Mouse (Mus musculus) spleen, postnatal 4 days (tissue): Measurements from ENCODE around the gene Tspan1.
A peak's percentile ranks its signal among the peaks of the same experiment; 100 is the strongest.

Experiments used
- DNase-seq, 2 experiments: peaks; one replicate each; pipeline ENCODE4 v3.0.0; 2022; ENCODE audit warnings: low spot score in 2 of 2

Tspan1 gene

GRCm38 (mm10) chr4:116165708-116166407 is 1.5 kb downstream of the Tspan1 start:
- no peak for DNase-seq

- no peak for DNase-seq
These were observed 2.4 kb downstream of the Tspan1 start for GRCm38 (mm10) chr4:116164759-116165554.

GRCm38 (mm10) chr4:116162142-116162541 is 5.3 kb downstream of the Tspan1 start:
- no peak for DNase-seq

GRCm38 (mm10) chr4:116160769-116161168 is 6.6 kb downstream of the Tspan1 start:
- DNase-seq = no peak

- no peak for DNase-seq
These were observed 7.5 kb downstream of the Tspan1 start for GRCm38 (mm10) chr4:116159912-116160311.

- no peak for DNase-seq
These were observed 9.5 kb downstream of the Tspan1 start for GRCm38 (mm10) chr4:116157882-116158281.

GRCm38 (mm10) chr4:116152702-116153101 is 14.7 kb downstream of the Tspan1 start:
- no peak for DNase-seq

- no peak for DNase-seq
These were observed 16.2 kb downstream of the Tspan1 start, which contains the start of gene Lurap1 for GRCm38 (mm10) chr4:116151238-116151637. Gene Lurap1 (minus strand): TSS chr4:116151338.

GRCm38 (mm10) chr4:116150862-116151221 is 16.6 kb downstream of the Tspan1 start:
- DNase-seq = no peak

GRCm38 (mm10) chr4:116150156-116150861 is 17.1 kb downstream of the Tspan1 start:
- DNase-seq = peak; percentile 71 to 89

- no peak for DNase-seq
These were observed 17.6 kb downstream of the Tspan1 start for GRCm38 (mm10) chr4:116149812-116150155.

GRCm38 (mm10) chr4:116143891-116144717 is 23.3 kb downstream of the Tspan1 start:
- DNase-seq = peak; percentile 37 to 71

- DNase-seq = no peak
These were observed 24.0 kb downstream of the Tspan1 start for GRCm38 (mm10) chr4:116143317-116143811.

- DNase-seq = no peak
These were observed 25.1 kb downstream of the Tspan1 start for GRCm38 (mm10) chr4:116142269-116142668.

- no peak for DNase-seq
These were observed 25.7 kb downstream of the Tspan1 start for GRCm38 (mm10) chr4:116141736-116142135.

GRCm38 (mm10) chr4:116140801-116141574 is 26.4 kb downstream of the Tspan1 start:
- DNase-seq = no peak

- no peak for DNase-seq
These were observed 29.9 kb downstream of the Tspan1 start for GRCm38 (mm10) chr4:116137421-116137996.

- no peak for DNase-seq
These were observed 32.4 kb downstream of the Tspan1 start for GRCm38 (mm10) chr4:116134990-116135389.

- DNase-seq = no peak
These were observed 34.3 kb downstream of the Tspan1 start for GRCm38 (mm10) chr4:116133126-116133525.

GRCm38 (mm10) chr4:116127956-116128355 is 39.4 kb downstream of the Tspan1 start:
- DNase-seq = no peak
